Mouse (Mus musculus) testis, postnatal 10 days (tissue): ENCODE results near the gene Kctd14.
"Not testable (repeated sequence)": the region's sequence is repeated elsewhere in the genome, so short reads cannot be mapped to it uniquely, and the experiment has no call there.

Experiments
- DNase-seq: peaks from one replicate; pipeline ENCODE4 v3.0.0; 2021; ENCODE audit warnings: low spot score

Kctd14 gene

GRCm38 (mm10) chr7:97451023-97451422 is at the start of gene Kctd14:
TSS of gene Kctd14 (plus strand) at chr7:97451323.
- not testable (repeated sequence) for DNase-seq

GRCm38 (mm10) chr7:97407145-97407544 is 44.0 kb upstream of the Kctd14 start:
- DNase-seq: no peak

GRCm38 (mm10) chr7:97411106-97411505 is 40.0 kb upstream of the Kctd14 start:
- DNase-seq: no peak

- DNase-seq: no peak
Measured at GRCm38 (mm10) chr7:97411575-97411974, 39.5 kb upstream of the Kctd14 start.

GRCm38 (mm10) chr7:97413981-97414380 is 37.1 kb upstream of the Kctd14 start:
- no peak for DNase-seq

- no peak for DNase-seq
Measured at GRCm38 (mm10) chr7:97414426-97414825, 36.7 kb upstream of the Kctd14 start.

GRCm38 (mm10) chr7:97414915-97415687 is 36.0 kb upstream of the Kctd14 start:
- no peak for DNase-seq

- DNase-seq: no peak
Measured at GRCm38 (mm10) chr7:97416473-97416872, 34.6 kb upstream of the Kctd14 start.

GRCm38 (mm10) chr7:97416906-97417777 is 34.0 kb upstream of the Kctd14 start, which contains the start of gene Thrsp:
TSS of gene Thrsp (minus strand) at chr7:97417730.
- DNase-seq: no peak

- peak; percentile 59 for DNase-seq
Measured at GRCm38 (mm10) chr7:97418717-97419116, 32.4 kb upstream of the Kctd14 start.

- DNase-seq: no peak
Measured at GRCm38 (mm10) chr7:97419163-97419562, 32.0 kb upstream of the Kctd14 start.

GRCm38 (mm10) chr7:97420406-97420805 is 30.7 kb upstream of the Kctd14 start:
- DNase-seq: peak; percentile 69

- DNase-seq: peak; percentile 55
Measured at GRCm38 (mm10) chr7:97420958-97421651, 30.0 kb upstream of the Kctd14 start.

- no peak for DNase-seq
Measured at GRCm38 (mm10) chr7:97423754-97424153, 27.4 kb upstream of the Kctd14 start.

- DNase-seq: peak; percentile 98
Measured at GRCm38 (mm10) chr7:97424621-97425245, 26.4 kb upstream of the Kctd14 start.

- no peak for DNase-seq
Measured at GRCm38 (mm10) chr7:97426566-97426965, 24.6 kb upstream of the Kctd14 start.

- no peak for DNase-seq
Measured at GRCm38 (mm10) chr7:97427296-97427695, 23.8 kb upstream of the Kctd14 start.

- DNase-seq: no peak
Measured at GRCm38 (mm10) chr7:97427778-97428420, 23.2 kb upstream of the Kctd14 start.

- peak; percentile 67 for DNase-seq
Measured at GRCm38 (mm10) chr7:97429705-97430104, 21.4 kb upstream of the Kctd14 start.

GRCm38 (mm10) chr7:97433517-97433916 is 17.6 kb upstream of the Kctd14 start:
- not testable (repeated sequence) for DNase-seq

- no peak for DNase-seq
Measured at GRCm38 (mm10) chr7:97434517-97434916, 16.6 kb upstream of the Kctd14 start.
